Mouse (Mus musculus) kidney, adult 2 months (tissue): ENCODE results near the gene Lingo4.

ENCODE experiments used
- CTCF ChIP-seq: fragments of 200-500 bp; conservative IDR thresholded peaks from 2 replicates; pipeline ENCODE4 v1.5.1; 2011; ENCODE audit warnings: low read depth, mild to moderate bottlenecking, control low read depth, low read length, moderate library complexity, mixed read lengths; ENCODE audit not compliant: insufficient read depth, insufficient read length
- POLR2A ChIP-seq: fragments of 200-500 bp; IDR thresholded peaks from one replicate; pipeline ENCODE4 v1.6.1; 2011; ENCODE audit warnings: low read depth, low read length, control low read depth

GRCm38 (mm10) chr3:94374636-94375035 is 23.7 kb upstream of the Lingo4 start:
- TF ChIP-seq POLR2A (no peak), CTCF (no peak)
